In the genomic region with DNA sequence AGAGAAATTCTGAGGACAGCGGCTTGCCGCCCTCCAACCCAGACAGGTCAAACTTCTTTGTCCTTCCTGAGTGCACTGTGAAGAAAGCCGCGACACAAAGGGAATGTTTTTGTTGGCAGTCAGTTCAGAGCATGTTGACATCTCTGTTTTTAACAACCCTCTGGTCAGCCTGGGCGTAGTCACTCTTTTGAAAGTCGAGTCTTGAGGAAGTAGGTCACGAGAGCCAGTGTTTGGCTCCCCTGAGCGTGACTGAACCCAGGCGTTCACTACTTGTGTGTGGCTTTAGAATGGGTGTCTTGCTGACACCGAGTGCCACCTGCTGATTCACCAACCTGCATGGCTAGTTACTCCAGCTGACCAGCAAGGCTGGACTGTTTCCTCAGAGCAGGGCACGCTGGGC, we compare ENCODE assay signal across 8 mouse cellular contexts. TPM values are rescaled to one million over a fixed set of nuclear protein-coding genes. Genes with fewer than 3 reads are reported as not detected.
DNase-seq lines count a peak whose midpoint lies in the region; ATAC-seq and TF ChIP-seq lines count a peak whose summit lies in the region.

No protein-coding gene starts in this region.

- TF ChIP-seq CTCF in forebrain, postnatal 0 days (IDR thresholded peaks at IDR 0.05; ENCODE audit: low read depth) = no peak

- H3K4me1 ChIP-seq in kidney, embryonic 16.5 days (ENCODE audit: insufficient read depth, low read length) = 0 out of 2 replicates have a peak, but pooled peaks cover 9% of the 10 kb centered on the region
- no peaks in the 10 kb centered on the region for H3K4me1 ChIP-seq in forebrain, embryonic 12.5 days
- H3K4me1 ChIP-seq in forebrain, postnatal 0 days (ENCODE audit: insufficient read depth) = no peaks in the 10 kb centered on the region

- no peak overlapping the region for H3K4me3 ChIP-seq in kidney, embryonic 16.5 days (ENCODE audit: low read length)
- no peak overlapping the region for H3K4me3 ChIP-seq in forebrain, embryonic 12.5 days (replicated peaks)
- H3K4me3 ChIP-seq in forebrain, postnatal 0 days (ENCODE audit: low read depth, low read length) = no peak overlapping the region

- H3K4me2 ChIP-seq in kidney, embryonic 16.5 days (replicated peaks; ENCODE audit: low read depth, low read length) = 0 out of 2 replicates have a peak overlapping the region, but pooled peaks have one; percentile 3
- H3K4me2 ChIP-seq in forebrain, embryonic 12.5 days = no peak overlapping the region
- H3K4me2 ChIP-seq in forebrain, postnatal 0 days (ENCODE audit: low read depth) = no peak overlapping the region

- H3K36me3 ChIP-seq in kidney, embryonic 16.5 days (ENCODE audit: insufficient read depth, low read length) = no peaks in the 10 kb centered on the region
- H3K36me3 ChIP-seq in forebrain, embryonic 12.5 days (replicated peaks) = no peaks in the 10 kb centered on the region
- no peaks in the 10 kb centered on the region for H3K36me3 ChIP-seq in forebrain, postnatal 0 days (ENCODE audit: insufficient read depth)

- peak; percentile 36; the same call in 1 of the 2 replicates for ATAC-seq in kidney, embryonic 16.5 days (ENCODE audit: low FRiP score, low TSS enrichment)
- ATAC-seq in forebrain, embryonic 12.5 days (ENCODE audit: low FRiP score) = no peak
- ATAC-seq in forebrain, postnatal 0 days = no peak

- H3K27me3 ChIP-seq in kidney, embryonic 16.5 days (ENCODE audit: insufficient read depth, low read length) = no peaks in the 10 kb centered on the region
- peaks cover 22% of the 10 kb centered on the region; the same call in 1 of the 2 replicates for H3K27me3 ChIP-seq in forebrain, embryonic 12.5 days
- H3K27me3 ChIP-seq in forebrain, postnatal 0 days (ENCODE audit: insufficient read depth, low read length) = no peaks in the 10 kb centered on the region

- DNase-seq in gastrocnemius, adult 18-20 months (ENCODE audit: low spot score) = peak; percentile 16
- DNase-seq in gastrocnemius, postnatal 10 days = no peak
- DNase-seq in fibroblast of lung, adult 2 months (ENCODE audit: low read depth) = peak; percentile 21
- DNase-seq in monocyte, adult 2 months (ENCODE audit: low read depth in 1 of 2, low spot score in 2 of 2) = peak; percentile 61 to 65
- no peak for DNase-seq in c-Kit-positive CD71-positive TER-119-positive erythroid progenitor cells, embryonic 14.5 days (ENCODE audit: low spot score)
- DNase-seq in forebrain, postnatal 0 days = no peak

- no peak overlapping the region for H3K9ac ChIP-seq in kidney, embryonic 16.5 days (replicated peaks; ENCODE audit: low read length)
- H3K9ac ChIP-seq in forebrain, embryonic 12.5 days = no peak overlapping the region
- H3K9ac ChIP-seq in forebrain, postnatal 0 days = no peak overlapping the region

- WGBS in kidney, embryonic 16.5 days = 24% methylated on average over 11 of the region's 11 CpGs
- 49% methylated on average over 11 of the region's 11 CpGs for WGBS in forebrain, embryonic 12.5 days
- 45% methylated on average over 11 of the region's 11 CpGs for WGBS in forebrain, postnatal 0 days

- H3K9me3 ChIP-seq in kidney, embryonic 16.5 days (ENCODE audit: low read length) = no peaks in the 10 kb centered on the region
- no peaks in the 10 kb centered on the region for H3K9me3 ChIP-seq in forebrain, embryonic 12.5 days
- no peaks in the 10 kb centered on the region for H3K9me3 ChIP-seq in forebrain, postnatal 0 days (ENCODE audit: low read length)

- no peak overlapping the region for H3K27ac ChIP-seq in kidney, embryonic 16.5 days (ENCODE audit: low read length)
- no peak overlapping the region for H3K27ac ChIP-seq in forebrain, embryonic 12.5 days
- H3K27ac ChIP-seq in forebrain, postnatal 0 days (ENCODE audit: low read depth, low read length) = no peak overlapping the region

RNA-seq across cellular contexts. Expression of a gene that starts 18.4 kb away (rescaled TPM):
- 1 to 10 TPM; 6.0 to 6.9 TPM for total RNA-seq in gastrocnemius, adult 18-20 months (2021)
- 10 to 100 TPM in 1 of 2 experiments, 1 to 10 TPM in 1; 9.9 to 10.6 TPM for total RNA-seq in gastrocnemius, postnatal 10 days (2021)
- polyA plus RNA-seq in kidney, embryonic 16.5 days (2015; fragmentation: Nextera tagmentation; extraction: Ambion mirVana) = 26.6 and 26.7 TPM in 2 replicates
- polyA plus RNA-seq in forebrain, embryonic 12.5 days (2016; fragmentation: Nextera tagmentation; extraction: Ambion mirVana) = 23.7 and 27.4 TPM in 2 replicates
- 16.9 and 18.1 TPM in 2 replicates for total RNA-seq in forebrain, postnatal 0 days (2014; rRNA removed)
- polyA plus RNA-seq in forebrain, postnatal 0 days (2015; fragmentation: Nextera tagmentation; extraction: Ambion mirVana) = 16.6 and 19.0 TPM in 2 replicates

Comparison
In these comparisons a context has a peak if more than half of its experiments do, and no peak if none do; other contexts are left out.
1. DNase-seq: peak in gastrocnemius, adult 18-20 months (single experiment), fibroblast of lung, adult 2 months (single experiment) and monocyte, adult 2 months (2 of 2); none in gastrocnemius, postnatal 10 days (single experiment), c-Kit-positive CD71-positive TER-119-positive erythroid progenitor cells, embryonic 14.5 days (single experiment) and forebrain, postnatal 0 days (single experiment).